Comparison of ENCODE assay signal across 7 mouse cellular contexts in genomic region chr2:92055101-92055813, GRCm38 (mm10). TPM values are rescaled to one million over a fixed set of nuclear protein-coding genes. Genes with fewer than 3 reads are reported as not detected.
DNase-seq lines count a peak whose midpoint lies in the region; ATAC-seq and TF ChIP-seq lines count a peak whose summit lies in the region.

No protein-coding gene starts in this region.

- no peaks in the 10 kb centered on the region for H3K9me3 ChIP-seq in embryonic facial prominence, embryonic 10.5 days
- H3K9me3 ChIP-seq in limb, embryonic 12.5 days, result no peaks in the 10 kb centered on the region
- no peaks in the 10 kb centered on the region for H3K9me3 ChIP-seq in midbrain, embryonic 14.5 days (ENCODE audit: control insufficient read depth, low read length)

- peak overlapping the region; percentile 55 for H3K4me3 ChIP-seq in embryonic facial prominence, embryonic 10.5 days
- H3K4me3 ChIP-seq in heart, adult 2 months, result peak overlapping the region; percentile 56
- peak overlapping the region; percentile 38 for H3K4me3 ChIP-seq in kidney, adult 2 months (ENCODE audit: insufficient read depth, low read depth, low read length)
- H3K4me3 ChIP-seq in limb, embryonic 12.5 days (replicated peaks), result peak overlapping the region; percentile 38
- peak overlapping the region; percentile 36 for H3K4me3 ChIP-seq in midbrain, embryonic 14.5 days (replicated peaks; ENCODE audit: low read depth, low read length)

- H3K27ac ChIP-seq in embryonic facial prominence, embryonic 10.5 days (replicated peaks), result peak overlapping the region; percentile 85
- H3K27ac ChIP-seq in heart, adult 2 months, result peak overlapping the region; percentile 90
- no peak overlapping the region for H3K27ac ChIP-seq in kidney, adult 2 months (ENCODE audit: insufficient read depth, low read depth, low read length)
- peak overlapping the region; percentile 95 for H3K27ac ChIP-seq in limb, embryonic 12.5 days
- H3K27ac ChIP-seq in midbrain, embryonic 14.5 days (replicated peaks; ENCODE audit: low read depth, low read length), result no peak overlapping the region

- H3K4me1 ChIP-seq in embryonic facial prominence, embryonic 10.5 days, result peaks cover 32% of the 10 kb centered on the region
- H3K4me1 ChIP-seq in heart, adult 2 months (ENCODE audit: control insufficient read depth, insufficient read depth, low read length), result peaks cover 10% of the 10 kb centered on the region
- H3K4me1 ChIP-seq in kidney, adult 2 months (ENCODE audit: control insufficient read depth, insufficient read depth, low read length), result peaks cover 9% of the 10 kb centered on the region; the same call in 1 of the 2 replicates
- H3K4me1 ChIP-seq in limb, embryonic 12.5 days (replicated peaks), result peaks cover 26% of the 10 kb centered on the region
- peaks cover 14% of the 10 kb centered on the region for H3K4me1 ChIP-seq in midbrain, embryonic 14.5 days (ENCODE audit: control insufficient read depth, insufficient read depth, low read length)

- peak; percentile 96 for DNase-seq in adrenal gland, postnatal 14 days
- peak; percentile 95 for DNase-seq in embryonic facial prominence, embryonic 10.5 days (ENCODE audit: low spot score)
- peak; percentile 95 to 97 for DNase-seq in heart, adult 2 months
- DNase-seq in kidney, adult 2 months, result peak; percentile 94
- DNase-seq in midbrain, embryonic 14.5 days, result peak; percentile 94
- peak; percentile 72 to 77 for DNase-seq in spleen, adult 18-20 months

- peak; percentile 65 for TF ChIP-seq EP300 in heart, adult 2 months (IDR thresholded peaks at IDR 0.05; ENCODE audit: insufficient read depth, low read depth, low read length)

- H3K9ac ChIP-seq in heart, adult 2 months (ENCODE audit: low read depth, low read length), result peak overlapping the region; percentile 71
- peak overlapping the region; percentile 59 for H3K9ac ChIP-seq in limb, embryonic 12.5 days (replicated peaks)
- H3K9ac ChIP-seq in midbrain, embryonic 14.5 days (replicated peaks; ENCODE audit: low read length), result peak overlapping the region; percentile 14; the same call in 1 of the 2 replicates

- peak; percentile 48; the same call in 1 of the 2 replicates for ATAC-seq in limb, embryonic 12.5 days (ENCODE audit: insufficient number of reproducible peaks, insufficient read depth, low FRiP score, low TSS enrichment, low read depth)
- no peak for ATAC-seq in midbrain, embryonic 14.5 days (ENCODE audit: low FRiP score, low TSS enrichment)

- no peaks in the 10 kb centered on the region for H3K36me3 ChIP-seq in embryonic facial prominence, embryonic 10.5 days (replicated peaks)
- H3K36me3 ChIP-seq in heart, adult 2 months (ENCODE audit: control insufficient read depth, insufficient read depth, low read length), result no peaks in the 10 kb centered on the region
- H3K36me3 ChIP-seq in kidney, adult 2 months (ENCODE audit: control insufficient read depth, insufficient read depth, low read length), result no peaks in the 10 kb centered on the region
- H3K36me3 ChIP-seq in limb, embryonic 12.5 days, result no peaks in the 10 kb centered on the region
- no peaks in the 10 kb centered on the region for H3K36me3 ChIP-seq in midbrain, embryonic 14.5 days (ENCODE audit: control insufficient read depth, insufficient read depth, low read length)

- H3K79me2 ChIP-seq in heart, adult 2 months (replicated peaks; ENCODE audit: control insufficient read depth, insufficient read depth, low read length), result no peaks in the 10 kb centered on the region

- TF ChIP-seq POLR2A in heart, adult 2 months (IDR thresholded peaks at IDR 0.05; ENCODE audit: insufficient read depth, low read depth, low read length), result peak; percentile 87
- TF ChIP-seq POLR2A in kidney, adult 2 months (IDR thresholded peaks at IDR 0.05; ENCODE audit: low read depth, low read length), result peak; percentile 48

- peak overlapping the region; percentile 70 for H3K4me2 ChIP-seq in limb, embryonic 12.5 days
- peak overlapping the region; percentile 79 for H3K4me2 ChIP-seq in midbrain, embryonic 14.5 days (ENCODE audit: low read length)

- 4% methylated on average over 38 of the region's 38 CpGs for WGBS in embryonic facial prominence, embryonic 10.5 days
- WGBS in heart, adult 2 months, result 4% methylated on average over 38 of the region's 38 CpGs
- 3% methylated on average over 38 of the region's 38 CpGs for WGBS in kidney, adult 2 months
- WGBS in limb, embryonic 12.5 days, result 3% methylated on average over 38 of the region's 38 CpGs
- WGBS in midbrain, embryonic 14.5 days, result 2% methylated on average over 38 of the region's 38 CpGs

- peaks cover 83% of the 10 kb centered on the region for H3K27me3 ChIP-seq in embryonic facial prominence, embryonic 10.5 days (replicated peaks; ENCODE audit: low read depth, poor library complexity, severe bottlenecking)
- H3K27me3 ChIP-seq in heart, adult 2 months (ENCODE audit: control insufficient read depth, insufficient read depth, low read length), result no peaks in the 10 kb centered on the region
- no peaks in the 10 kb centered on the region for H3K27me3 ChIP-seq in kidney, adult 2 months (replicated peaks; ENCODE audit: control insufficient read depth, insufficient read depth, low read length)
- H3K27me3 ChIP-seq in limb, embryonic 12.5 days, result peaks cover 33% of the 10 kb centered on the region
- peaks cover 22% of the 10 kb centered on the region for H3K27me3 ChIP-seq in midbrain, embryonic 14.5 days (ENCODE audit: control insufficient read depth, insufficient read depth, low read length)

- intact Hi-C loops in heart, adult 2 months (cut with DNase I), result loop anchor here (5.0 kb wide), 3 partner anchors 127 to 1208 kb away; partner anchors contain the start of gene Mtch2

- TF ChIP-seq CTCF in heart, adult 2 months (IDR thresholded peaks at IDR 0.05), result no peak
- TF ChIP-seq CTCF in kidney, adult 2 months (conservative IDR thresholded peaks at IDR 0.05; ENCODE audit: insufficient read depth, insufficient read length, low read depth, low read length), result no peak

RNA-seq across cellular contexts. Expression of gene Creb3l1, which starts 31.0 kb away (rescaled TPM):
- 11.7 and 12.6 TPM in 2 replicates for total RNA-seq in adrenal gland, postnatal 14 days (2021)
- polyA plus RNA-seq in embryonic facial prominence, embryonic 10.5 days (2016; fragmentation: Nextera tagmentation; extraction: Ambion mirVana), result 0.93 and 1.0 TPM in 2 replicates
- 1 to 10 TPM; 3.8 to 5.8 TPM for total RNA-seq in heart, adult 2 months (2021)
- 3.3 and 4.5 TPM in 2 replicates for polyA plus RNA-seq in heart, adult 2 months (2012; rRNA removed)
- polyA plus RNA-seq in kidney, adult 2 months (2012; rRNA removed), result 6.7 and 8.9 TPM in 2 replicates
- 1.3 and 2.6 TPM in 2 replicates for polyA plus RNA-seq in limb, embryonic 12.5 days (2016; fragmentation: Nextera tagmentation; extraction: Ambion mirVana)
- polyA plus RNA-seq in midbrain, embryonic 14.5 days (2014; fragmentation: Nextera tagmentation; extraction: Ambion mirVana), result 0.69 and 2.0 TPM in 2 replicates

RNA-seq across cellular contexts. Expression of gene Phf21a, which starts 37.7 kb away (rescaled TPM):
- 68.1 and 82.3 TPM in 2 replicates for total RNA-seq in adrenal gland, postnatal 14 days (2021)
- 41.3 and 42.3 TPM in 2 replicates for polyA plus RNA-seq in embryonic facial prominence, embryonic 10.5 days (2016; fragmentation: Nextera tagmentation; extraction: Ambion mirVana)
- 10 to 100 TPM; 26.4 to 30.2 TPM for total RNA-seq in heart, adult 2 months (2021)
- polyA plus RNA-seq in heart, adult 2 months (2012; rRNA removed), result 27.6 and 29.5 TPM in 2 replicates
- polyA plus RNA-seq in kidney, adult 2 months (2012; rRNA removed), result 27.5 and 36.8 TPM in 2 replicates
- 34.2 and 43.6 TPM in 2 replicates for polyA plus RNA-seq in limb, embryonic 12.5 days (2016; fragmentation: Nextera tagmentation; extraction: Ambion mirVana)
- polyA plus RNA-seq in midbrain, embryonic 14.5 days (2014; fragmentation: Nextera tagmentation; extraction: Ambion mirVana), result 32.3 and 35.4 TPM in 2 replicates

Comparison
In these comparisons a context has a peak if more than half of its experiments do, and no peak if none do; other contexts are left out.
1. H3K27ac ChIP-seq: peak in embryonic facial prominence, embryonic 10.5 days (single experiment), heart, adult 2 months (single experiment) and limb, embryonic 12.5 days (single experiment); none in kidney, adult 2 months (single experiment) and midbrain, embryonic 14.5 days (single experiment).
2. H3K9ac ChIP-seq: peak in every context shown above with its lines; median percentile 71 in heart, adult 2 months; 59 in limb, embryonic 12.5 days; 14 in midbrain, embryonic 14.5 days.
3. Peak in every context shown above with its lines, with median percentiles within 50 percentile points of each other: DNase-seq and H3K4me3 ChIP-seq.